Mouse (Mus musculus) T-helper 1 cell (primary cell): Measurements from ENCODE around the gene Insc.

Experiments used
- in situ Hi-C: fragments of 300-600 bp; cut with MboI, MseI; formaldehyde crosslinking; loops from one replicate; pipeline ENCODE4 v1.15.1; 2025; ENCODE audit warnings: high pct_unique_total_duplicates

The Insc gene

DNA sequence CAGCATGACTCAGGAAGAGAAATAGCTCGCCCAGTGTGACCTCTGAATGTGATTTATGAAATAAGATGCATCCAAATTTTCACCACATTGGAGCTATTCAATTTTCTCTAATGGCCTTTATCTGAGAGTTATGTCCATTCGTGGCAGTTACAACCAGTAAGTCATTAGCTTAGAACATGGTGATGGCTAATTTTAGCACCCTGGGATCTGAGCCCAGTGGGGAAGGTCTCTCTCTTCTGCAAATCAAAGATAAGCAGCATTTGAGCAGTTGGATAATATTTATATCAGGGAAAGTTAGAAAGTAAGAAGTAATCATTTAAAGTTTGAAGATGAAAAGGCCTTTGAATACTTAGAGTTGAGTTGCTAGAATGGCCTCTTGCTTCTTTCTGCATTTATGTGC is 19.2 kb downstream of the Insc start:
- in situ Hi-C loops: no loop called here

DNA sequence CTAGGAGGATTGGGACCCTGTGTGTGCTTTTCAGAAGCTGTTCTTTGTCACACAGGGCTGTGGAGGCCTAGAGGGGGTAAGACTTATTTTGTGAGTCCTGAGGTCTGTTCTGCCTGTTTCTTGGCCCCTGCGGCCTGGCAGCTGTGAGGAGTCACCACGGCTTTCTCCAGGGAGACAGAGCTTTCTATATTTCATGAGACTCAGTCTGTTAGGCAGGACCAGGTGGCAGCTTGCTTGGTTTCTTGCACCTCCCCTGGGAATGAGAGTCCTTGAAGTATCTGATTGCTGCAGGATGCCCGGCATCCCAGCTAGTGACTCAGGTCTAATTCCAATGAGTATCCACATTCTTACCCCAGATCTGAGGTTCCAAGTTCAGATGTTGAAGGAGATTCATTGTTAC is 21.8 kb downstream of the Insc start:
- in situ Hi-C loops: no loop called here

DNA sequence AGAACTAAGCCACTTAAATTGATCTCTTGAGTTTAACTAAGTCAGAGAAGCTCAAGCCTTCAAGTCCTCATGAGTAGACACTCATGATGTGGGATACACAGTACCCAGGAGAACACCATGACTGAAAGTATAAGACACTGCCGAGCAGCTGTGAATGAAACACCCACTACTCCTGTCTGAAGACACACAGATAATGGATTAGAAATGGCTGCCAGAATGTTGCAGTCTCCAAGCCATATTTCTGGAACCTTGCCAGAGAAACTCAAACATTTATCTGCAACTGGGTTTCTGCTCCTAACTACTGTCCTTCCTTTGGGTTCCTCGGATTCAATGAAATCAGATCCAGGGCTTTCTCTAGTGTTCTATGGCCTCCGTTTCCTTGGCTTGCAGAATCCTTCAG is 23.0 kb downstream of the Insc start:
- in situ Hi-C loops: no loop called here

DNA sequence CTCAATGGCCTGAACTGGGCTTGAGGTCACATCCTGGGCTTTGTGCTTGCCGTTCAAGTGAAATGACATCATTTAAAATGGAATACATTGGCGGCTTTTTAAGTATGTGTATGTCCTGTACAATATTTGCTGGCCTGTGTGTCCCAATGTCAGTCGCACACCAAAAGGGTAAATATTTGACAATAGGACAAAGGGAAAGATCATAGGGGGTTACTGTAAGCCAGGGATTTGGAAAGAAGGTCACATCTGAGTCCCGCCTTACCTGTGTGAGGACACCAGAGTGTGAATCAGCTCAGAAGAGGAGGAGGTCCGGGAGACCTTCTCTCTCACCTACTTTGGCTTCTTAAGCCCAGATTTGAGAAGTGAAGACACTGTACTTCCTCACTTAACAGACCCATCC is 25.0 kb downstream of the Insc start:
- in situ Hi-C loops: no loop called here

DNA sequence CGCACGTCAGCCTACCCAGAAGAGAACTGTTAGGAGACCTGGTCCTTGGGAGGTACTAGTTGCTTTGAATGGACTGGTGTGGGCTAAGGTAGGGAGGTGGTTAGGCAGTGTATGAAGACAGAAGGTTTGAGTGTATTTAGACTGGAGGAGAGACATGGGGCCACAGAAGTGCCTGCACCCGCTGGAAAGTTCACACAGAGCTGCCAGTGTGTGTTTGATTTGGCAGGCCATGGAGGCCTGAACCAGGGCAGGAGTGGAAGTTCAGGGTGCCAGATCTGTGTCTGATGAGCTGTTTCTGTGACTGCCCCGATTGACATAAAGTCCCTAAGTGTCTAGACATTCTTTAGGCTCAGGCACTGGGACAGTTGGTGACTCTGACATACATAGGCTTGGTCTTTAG is 25.5 kb downstream of the Insc start:
- in situ Hi-C loops: no loop called here

DNA sequence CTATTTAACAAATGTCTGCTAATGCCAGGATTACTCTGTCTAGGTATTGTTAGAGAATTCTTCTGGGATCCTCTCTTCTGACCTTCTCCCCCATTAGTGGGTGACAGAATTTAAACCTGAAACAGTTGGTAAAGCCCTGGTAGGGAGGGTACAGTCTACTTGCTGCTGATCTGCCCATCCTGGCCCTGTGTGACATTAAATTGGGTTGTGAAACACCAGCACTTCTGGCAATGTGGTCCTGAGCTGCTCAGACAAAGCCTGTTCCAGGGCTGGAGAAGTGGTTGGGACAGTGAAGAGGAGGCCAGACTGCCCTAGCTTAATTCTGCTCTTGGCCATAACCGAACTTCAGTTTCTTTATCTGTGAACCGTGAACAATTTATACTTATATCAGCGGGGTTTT is 27.1 kb downstream of the Insc start:
- in situ Hi-C loops: no loop called here

DNA sequence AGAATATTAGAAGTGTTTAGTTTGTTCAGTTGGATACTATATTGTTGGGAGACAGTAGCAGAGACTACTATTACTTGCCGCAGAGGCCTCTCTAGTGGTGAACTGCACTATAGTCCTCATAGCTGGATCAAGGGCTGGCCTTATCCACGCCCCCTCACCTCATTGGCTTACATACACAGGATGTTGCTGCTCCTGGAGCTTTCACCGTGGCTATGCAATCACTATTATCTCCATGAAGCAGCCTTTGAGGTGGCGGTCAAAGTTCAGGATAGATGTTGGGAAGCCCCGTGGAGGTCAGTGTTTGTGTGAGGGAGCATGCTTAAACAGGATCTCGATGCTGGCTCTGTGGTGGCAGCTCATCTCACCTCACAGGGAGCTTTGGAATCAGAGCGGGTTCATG is 28.3 kb downstream of the Insc start:
- in situ Hi-C loops: no loop called here

DNA sequence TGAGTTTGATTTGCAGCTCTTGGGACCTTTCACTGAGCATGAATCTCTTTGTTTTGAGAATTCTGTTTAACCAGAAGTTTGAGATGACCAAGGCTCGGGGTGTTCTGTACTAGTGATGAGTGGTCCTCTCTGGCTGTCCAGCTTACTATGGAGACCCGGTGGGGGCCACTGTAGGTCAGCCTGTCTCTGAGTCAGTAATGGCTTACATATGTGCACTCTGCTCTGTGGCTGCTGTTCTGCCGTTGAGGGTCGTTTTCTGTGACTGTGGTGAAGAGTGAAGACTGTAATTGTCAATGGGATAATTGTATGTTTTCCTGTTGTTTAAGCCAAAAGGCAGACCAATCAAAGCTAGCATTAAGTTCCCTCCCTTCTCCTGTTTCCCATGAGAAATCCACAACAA is 30.3 kb downstream of the Insc start:
- in situ Hi-C loops: no loop called here

DNA sequence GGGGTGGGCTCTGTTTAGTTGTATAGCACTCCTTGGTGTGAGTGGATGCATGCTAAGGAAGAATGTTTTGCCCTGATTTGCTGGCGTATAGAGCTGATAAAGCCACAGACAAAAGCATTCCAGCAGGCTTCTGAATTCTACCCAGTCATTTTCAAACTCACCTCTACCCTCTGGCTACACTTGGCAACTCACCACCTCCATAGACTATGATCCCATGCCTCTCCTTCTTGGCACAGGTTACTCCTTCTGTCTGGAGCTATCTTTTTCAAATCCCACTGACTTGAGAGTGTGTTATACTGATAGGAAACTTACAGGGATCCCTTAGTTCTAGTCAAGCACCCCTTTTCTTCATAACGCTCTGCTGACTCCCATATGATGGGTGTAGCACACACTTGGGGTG is 32.4 kb downstream of the Insc start:
- in situ Hi-C loops: no loop called here

DNA sequence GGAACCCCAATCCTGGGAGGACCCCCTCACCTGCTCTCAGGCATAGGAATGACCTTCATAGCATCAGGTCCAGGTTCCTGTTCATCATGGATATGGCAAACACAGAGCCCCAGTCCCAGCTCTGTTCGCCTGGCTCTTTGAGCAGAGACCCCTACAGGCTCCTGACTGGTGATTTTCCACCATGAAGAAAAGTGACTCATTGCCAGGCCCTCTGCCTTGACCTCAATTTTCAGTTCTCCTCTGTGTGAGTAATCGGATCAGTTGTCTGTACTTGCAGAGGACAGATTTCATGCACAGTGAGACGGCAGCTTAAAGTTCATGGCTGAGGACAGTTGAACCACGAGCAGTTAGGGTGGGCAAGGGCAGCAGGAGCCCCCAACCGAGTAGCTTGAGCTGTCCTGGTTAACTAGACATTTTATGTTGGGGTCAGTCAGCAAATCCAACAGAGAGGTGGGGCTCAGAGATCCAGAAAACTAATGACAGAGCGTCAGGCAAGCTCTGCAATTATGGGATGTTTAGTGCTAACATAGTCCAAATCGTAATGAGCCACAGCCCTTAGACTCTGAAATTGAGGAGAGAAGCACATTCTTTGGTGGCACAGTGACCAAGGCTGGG is 34.8 kb downstream of the Insc start:
- in situ Hi-C loops: no loop called here

DNA sequence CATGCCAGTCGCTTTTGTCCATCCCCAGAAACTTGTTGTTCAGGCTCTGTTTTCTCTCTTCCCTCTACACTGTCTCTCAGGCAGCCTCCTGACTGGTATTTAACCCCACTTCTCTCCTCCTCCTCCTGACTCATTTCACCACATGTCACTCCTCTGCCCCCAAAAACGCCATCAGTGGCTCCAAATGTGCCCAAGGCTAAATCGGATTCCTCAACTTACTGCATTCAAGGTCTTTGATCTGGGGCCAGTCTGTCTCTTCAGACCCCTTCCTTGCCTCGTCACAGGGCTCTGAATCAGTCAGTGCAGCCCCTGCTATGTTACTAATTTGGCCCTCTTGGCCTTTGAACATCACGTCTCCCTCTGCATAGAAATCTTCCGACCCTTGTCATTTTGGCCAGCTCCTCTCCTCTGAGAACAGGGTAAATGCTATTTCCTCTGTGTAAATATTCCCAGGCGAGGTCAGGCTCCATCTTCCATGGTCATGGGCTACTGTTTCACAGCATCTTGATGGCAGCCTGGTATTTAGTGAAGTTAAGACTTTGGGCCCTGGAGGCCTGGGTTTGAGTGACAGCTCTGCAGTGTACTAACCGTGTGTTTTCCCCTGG is 35.7 kb downstream of the Insc start:
- in situ Hi-C loops: no loop called here

DNA sequence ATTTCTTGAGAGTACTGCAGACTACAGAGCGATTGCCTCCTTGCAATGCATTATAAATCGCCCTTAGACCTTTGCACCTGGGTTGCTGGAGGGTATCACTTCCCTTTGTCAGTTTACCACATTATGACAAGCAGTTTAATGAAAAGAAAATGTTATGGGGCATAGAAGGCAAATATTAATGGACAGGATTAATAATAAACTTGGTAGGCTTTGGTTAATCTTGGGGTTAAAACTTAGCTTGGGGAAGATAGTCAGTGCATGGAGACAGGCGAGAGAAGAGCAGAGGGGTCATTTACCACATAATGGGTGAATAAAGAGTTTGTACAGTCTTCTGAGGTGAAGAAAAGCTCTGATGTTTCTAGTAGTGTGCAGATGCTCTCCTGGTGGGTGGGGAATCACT is 39.8 kb downstream of the Insc start:
- in situ Hi-C loops: no loop called here

DNA sequence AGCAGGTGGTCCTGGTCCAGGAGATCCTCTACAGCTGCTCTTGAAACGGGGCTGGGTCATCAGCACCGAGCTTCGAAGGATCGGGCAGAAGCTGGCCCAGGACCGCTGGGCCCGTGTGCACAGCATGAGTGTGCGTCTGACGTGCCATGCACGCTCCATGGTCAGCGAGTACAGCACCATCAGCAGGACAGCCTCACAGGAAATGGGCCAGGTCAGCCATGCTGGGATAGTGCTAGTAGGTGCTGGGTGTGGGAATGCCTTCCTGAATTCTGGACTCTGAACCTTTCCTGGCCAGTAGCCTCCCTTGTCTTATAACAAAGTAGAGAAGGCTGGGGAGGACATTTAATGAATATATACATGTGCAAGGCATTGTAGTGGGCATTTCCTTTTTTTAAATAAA is 47.6 kb downstream of the Insc start:
- in situ Hi-C loops: no loop called here

DNA sequence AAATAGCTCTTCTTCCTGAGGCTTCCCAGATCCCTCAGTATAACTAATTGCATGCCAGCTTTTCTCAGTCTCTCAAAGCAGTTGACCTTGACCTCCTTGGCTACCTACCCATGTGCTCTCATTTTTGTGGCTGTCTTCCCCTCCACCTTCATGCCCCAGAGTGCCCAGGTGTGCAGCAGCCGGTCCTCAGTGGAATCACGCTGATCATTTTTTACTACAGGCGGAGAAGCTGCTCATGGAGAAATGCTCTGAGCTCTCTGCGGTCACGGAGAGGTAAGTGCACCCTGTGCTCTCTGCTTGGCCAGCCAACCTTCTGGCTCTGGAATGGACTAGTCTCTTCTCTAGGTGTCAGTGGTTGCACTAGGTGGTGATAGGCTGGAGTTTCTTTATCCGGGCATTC is 48.5 kb downstream of the Insc start:
- in situ Hi-C loops: no loop called here

DNA sequence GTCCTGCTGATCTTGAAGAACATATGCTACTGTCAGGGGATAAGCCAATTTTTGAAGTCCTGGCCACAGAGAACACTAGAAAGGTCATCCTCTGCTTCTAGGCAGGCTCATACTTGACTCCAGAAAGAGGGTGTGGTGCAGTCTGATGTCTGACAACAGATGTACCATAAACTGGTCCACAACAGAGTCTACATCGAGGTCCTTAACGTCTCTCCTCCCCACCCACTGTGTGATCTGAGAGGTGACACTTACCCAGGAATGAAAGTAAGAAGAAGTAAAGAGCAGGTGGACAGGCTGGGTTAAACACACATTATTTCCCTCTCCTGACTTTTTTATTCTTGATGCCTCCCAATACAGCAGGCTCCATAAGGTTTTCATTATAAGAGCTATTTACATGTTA is 50.9 kb downstream of the Insc start:
- in situ Hi-C loops: no loop called here

DNA sequence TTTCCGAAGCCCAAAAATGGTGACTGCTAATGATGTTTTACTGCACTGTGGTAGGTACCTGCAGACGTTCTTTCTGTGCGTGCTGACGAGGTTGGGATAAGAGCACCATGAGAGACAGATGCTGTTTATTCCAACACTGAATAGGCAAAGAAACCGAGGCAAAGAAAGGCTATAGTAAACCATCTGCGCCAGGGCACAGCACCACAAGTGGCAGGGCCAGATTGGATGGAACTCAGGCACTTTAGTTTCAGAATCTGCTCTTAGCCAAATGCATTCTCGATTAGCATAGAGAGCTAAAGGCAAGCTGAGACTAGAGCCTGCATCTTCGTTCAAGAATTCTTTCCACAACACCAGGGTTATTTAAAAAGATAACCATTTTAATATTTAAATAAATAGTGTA is 59.1 kb downstream of the Insc start:
- in situ Hi-C loops: loop anchor here (10.0 kb wide), 1 partner anchor 758 kb away; no protein-coding TSS in a partner anchor

DNA sequence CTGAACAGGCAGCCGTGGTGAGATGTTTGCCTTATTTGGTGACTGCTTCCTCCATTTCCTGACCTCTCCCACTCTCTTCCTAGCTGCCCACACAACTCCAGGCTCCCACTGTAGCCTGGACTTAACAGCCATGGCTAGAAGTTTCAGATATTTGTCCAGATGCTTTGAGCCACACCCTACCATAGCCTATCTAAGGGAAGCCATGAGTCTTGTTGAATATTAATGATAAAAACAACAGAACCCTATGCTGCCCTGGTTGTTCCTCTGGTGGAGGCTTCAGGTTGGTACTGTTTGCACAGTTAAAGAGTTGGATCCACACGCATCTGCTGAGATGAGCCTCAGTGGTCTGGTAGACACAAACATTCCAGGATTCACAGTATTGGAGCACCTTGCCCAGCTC is 61.8 kb downstream of the Insc start:
- in situ Hi-C loops: loop anchor here (10.0 kb wide), 1 partner anchor 761 kb away; no protein-coding TSS in a partner anchor

DNA sequence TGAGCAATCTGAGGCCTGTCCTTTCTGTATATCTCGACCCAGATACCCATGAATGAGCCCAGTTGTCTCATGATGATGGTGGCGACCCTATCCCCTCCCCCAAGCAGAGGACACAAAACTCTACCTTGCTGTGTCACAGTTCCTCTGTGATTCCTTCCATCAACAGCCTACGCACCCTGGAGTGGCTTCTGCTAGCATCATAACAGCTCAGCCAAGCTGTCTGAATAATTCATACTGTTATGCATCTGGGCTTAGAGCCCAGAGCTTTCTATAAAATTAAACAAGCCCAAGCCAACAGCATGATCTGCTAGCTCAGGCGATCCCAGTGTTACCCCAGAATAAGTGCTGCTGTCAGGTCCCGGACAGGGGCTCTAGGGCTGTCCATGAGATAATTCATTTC is 63.8 kb downstream of the Insc start:
- in situ Hi-C loops: loop anchor here (10.0 kb wide), 1 partner anchor 763 kb away; no protein-coding TSS in a partner anchor

DNA sequence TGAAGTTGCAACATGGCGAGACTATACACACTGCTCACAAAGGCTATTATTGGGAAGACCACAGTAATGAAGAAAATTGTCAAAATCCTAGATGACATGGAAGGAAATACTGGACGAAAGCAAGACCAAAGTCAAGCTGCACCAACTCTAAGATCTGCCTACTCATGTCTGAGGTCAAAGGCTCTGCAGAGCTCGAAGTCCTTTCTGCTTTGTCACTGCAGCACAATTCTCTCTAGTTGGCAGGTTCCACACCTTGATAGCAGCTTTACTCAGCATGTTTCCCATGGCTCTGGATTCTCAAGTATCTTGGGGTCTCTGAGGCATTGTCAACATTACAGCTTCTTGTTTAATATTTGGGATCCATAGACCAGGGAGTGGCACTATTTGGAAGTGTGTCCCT is 64.8 kb downstream of the Insc start:
- in situ Hi-C loops: loop anchor here (10.0 kb wide), 1 partner anchor 764 kb away; no protein-coding TSS in a partner anchor

DNA sequence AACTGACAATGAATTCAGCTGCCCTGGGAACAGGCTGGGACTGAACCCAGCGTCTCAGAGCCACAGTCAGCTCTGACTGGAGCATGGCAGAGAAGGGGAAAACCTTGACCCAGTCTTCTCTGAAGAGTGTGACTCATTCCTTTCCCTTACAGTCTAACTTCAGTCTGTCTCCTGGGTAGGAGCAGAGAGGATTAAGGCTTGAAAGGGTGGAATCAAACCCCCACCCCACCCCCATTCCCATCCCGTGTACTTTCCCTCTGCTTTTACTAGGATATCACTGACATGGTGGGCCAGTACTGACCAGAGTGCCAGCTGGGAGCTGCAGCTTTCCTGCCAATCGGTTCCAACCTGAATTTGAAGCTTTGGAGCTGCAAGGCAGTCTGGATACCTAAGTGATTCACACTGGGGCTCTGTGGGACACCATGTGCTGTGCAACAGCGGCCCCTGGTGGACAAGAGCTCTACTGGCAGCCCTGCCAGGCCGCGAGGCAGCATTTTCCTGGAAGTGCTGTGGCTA is 73.9 kb downstream of the Insc start:
- in situ Hi-C loops: loop anchor here (10.0 kb wide), 1 partner anchor 243 kb away; no protein-coding TSS in a partner anchor

DNA sequence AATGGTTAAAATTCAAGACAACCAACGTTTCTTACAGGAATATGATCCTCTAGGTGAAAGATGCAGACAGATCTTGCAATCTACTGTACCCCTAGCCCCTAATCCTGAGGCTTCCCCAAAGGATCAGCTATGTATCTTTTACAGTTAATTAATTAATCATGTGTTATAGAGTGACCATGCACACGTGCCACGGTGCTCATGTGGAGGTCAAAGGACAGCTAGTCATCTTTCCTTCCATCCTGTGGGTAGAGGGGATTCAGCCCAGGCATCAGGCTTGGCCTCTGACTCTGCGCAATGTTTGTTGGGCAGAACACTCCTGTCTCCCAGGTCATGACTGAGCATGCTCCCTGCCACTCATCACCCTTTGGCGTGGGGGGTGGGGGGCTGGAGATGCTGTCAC is 74.4 kb downstream of the Insc start:
- in situ Hi-C loops: loop anchor here (10.0 kb wide), 1 partner anchor 243 kb away; no protein-coding TSS in a partner anchor

DNA sequence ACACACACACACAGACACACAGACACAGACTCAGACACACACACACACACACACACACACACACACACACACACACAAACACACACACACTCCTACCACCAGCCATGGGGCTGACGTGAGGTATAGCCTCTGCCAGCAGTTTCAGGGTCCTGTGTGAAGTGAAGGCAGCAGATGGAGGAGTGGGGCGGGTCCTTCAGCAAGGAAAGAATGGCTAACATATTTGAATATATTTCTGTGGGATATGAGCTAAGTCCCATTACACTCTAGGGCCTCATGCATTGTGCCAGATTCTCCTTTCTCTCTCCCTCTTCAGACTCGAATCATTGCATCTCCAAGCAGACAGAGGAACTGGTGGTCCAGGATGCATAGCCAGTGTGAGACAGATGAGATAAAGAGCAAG is 74.9 kb downstream of the Insc start:
- in situ Hi-C loops: loop anchor here (10.0 kb wide), 1 partner anchor 244 kb away; no protein-coding TSS in a partner anchor

DNA sequence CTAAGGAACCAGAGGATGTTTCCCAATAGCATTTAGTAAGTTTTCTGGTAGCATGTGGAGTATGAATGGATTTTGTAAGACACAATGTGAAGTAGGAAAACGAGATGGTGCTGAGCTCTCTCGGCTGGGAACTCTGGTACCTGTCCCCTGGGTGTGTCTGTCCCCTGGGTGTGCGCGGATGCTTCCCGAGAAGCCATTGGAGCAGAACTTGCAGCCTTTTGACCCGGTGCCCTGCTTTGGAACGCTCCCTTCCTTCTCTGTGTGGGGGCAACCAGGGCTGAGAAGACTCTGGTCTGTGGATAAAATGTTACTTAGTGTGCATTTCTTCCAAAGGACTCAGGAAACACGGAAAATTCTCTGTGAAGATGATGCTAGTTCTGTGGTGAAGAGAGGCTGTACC is 75.3 kb downstream of the Insc start:
- in situ Hi-C loops: loop anchor here (10.0 kb wide), 1 partner anchor 244 kb away; no protein-coding TSS in a partner anchor
